Mouse (Mus musculus) cerebellum, postnatal 36 days (tissue): ENCODE measurements at regions not wholly inside any gene's neighbourhood (a gene's known extent, or its start where the extent isn't known, plus 50 kb on each side); places are given as distances from the start of the nearest gene placed in this dataset.

Experiments
- DNase-seq, 2 experiments: peaks; one replicate each; pipeline ENCODE4 v3.0.0; 2021 to 2022; ENCODE audit warnings: mixed read lengths in 2 of 2

GRCm38 (mm10) chr6:117332641-117333040 lies 164.3 kb downstream of the Cxcl12 start:
- no peak for DNase-seq

- DNase-seq, result no peak
Observed at GRCm38 (mm10) chr6:117342123-117342522, 173.8 kb downstream of the Cxcl12 start.

- DNase-seq, result no peak
Observed at GRCm38 (mm10) chr6:117347356-117347755, 179.0 kb downstream of the Cxcl12 start.

- no peak for DNase-seq
Observed at GRCm38 (mm10) chr6:117351846-117352245, 183.5 kb downstream of the Cxcl12 start.

GRCm38 (mm10) chr6:117353091-117353490 lies 184.8 kb downstream of the Cxcl12 start:
- DNase-seq, result peak; percentile 18 to 24

GRCm38 (mm10) chr6:117356101-117356500 lies 187.8 kb downstream of the Cxcl12 start:
- DNase-seq, result no peak

GRCm38 (mm10) chr6:117359401-117359800 lies 191.1 kb downstream of the Cxcl12 start:
- DNase-seq, result no peak

GRCm38 (mm10) chr6:117366563-117366962 lies 198.2 kb downstream of the Cxcl12 start:
- no peak for DNase-seq

- no peak for DNase-seq
Observed at GRCm38 (mm10) chr6:117375989-117376388, 207.7 kb downstream of the Cxcl12 start.

- no peak for DNase-seq
Observed at GRCm38 (mm10) chr6:117379904-117380303, 211.6 kb downstream of the Cxcl12 start.

- no peak for DNase-seq
Observed at GRCm38 (mm10) chr6:117390233-117390848, 222.0 kb downstream of the Cxcl12 start.

- no peak for DNase-seq
Observed at GRCm38 (mm10) chr6:117393480-117393879, 225.1 kb downstream of the Cxcl12 start.

GRCm38 (mm10) chr6:117405589-117406311 lies 237.4 kb downstream of the Cxcl12 start:
- DNase-seq, result no peak

GRCm38 (mm10) chr6:117406312-117406595 lies 237.9 kb downstream of the Cxcl12 start:
- no peak for DNase-seq

- DNase-seq, result no peak
Observed at GRCm38 (mm10) chr6:117406757-117407156, 238.4 kb downstream of the Cxcl12 start.

- DNase-seq, result no peak
Observed at GRCm38 (mm10) chr6:117407206-117407858, 239.0 kb downstream of the Cxcl12 start.

- no peak for DNase-seq
Observed at GRCm38 (mm10) chr6:117407953-117408352, 239.6 kb downstream of the Cxcl12 start.

GRCm38 (mm10) chr6:117408971-117409783 lies 240.8 kb downstream of the Cxcl12 start:
- DNase-seq, result peak in 1 of 2 experiments; percentile 7

GRCm38 (mm10) chr6:117414926-117415325 lies 246.6 kb downstream of the Cxcl12 start:
- no peak for DNase-seq

- DNase-seq, result no peak
Observed at GRCm38 (mm10) chr6:117415901-117416300, 247.6 kb downstream of the Cxcl12 start.

GRCm38 (mm10) chr6:117416461-117416860 lies 248.1 kb downstream of the Cxcl12 start:
- no peak for DNase-seq

GRCm38 (mm10) chr6:117422846-117423573 lies 254.7 kb downstream of the Cxcl12 start:
- no peak for DNase-seq

- DNase-seq, result no peak
Observed at GRCm38 (mm10) chr6:117426363-117426762, 258.0 kb downstream of the Cxcl12 start.
